Mouse (Mus musculus) testis, adult 2 months (tissue): Measurements from ENCODE around the gene Nptxr. TPM values are rescaled to one million over a fixed set of nuclear protein-coding genes. Genes with fewer than 3 reads are reported as not detected.

Experiments used
- H3K27ac ChIP-seq: fragments of 200-500 bp; 2 replicates; pipeline ENCODE4 v1.5.1; 2012; ENCODE audit warnings: low read depth, low read length; ENCODE audit not compliant: control insufficient read depth, insufficient read depth
- H3K27me3 ChIP-seq: fragments of 200-500 bp; 2 replicates; pipeline ENCODE4 v1.6.1; 2012; ENCODE audit warnings: mild to moderate bottlenecking, low read length, moderate library complexity; ENCODE audit not compliant: control insufficient read depth, insufficient read depth
- H3K36me3 ChIP-seq: fragments of 200-500 bp; 2 replicates; pipeline ENCODE4 v1.6.1; 2012; ENCODE audit warnings: mild to moderate bottlenecking, low read length; ENCODE audit not compliant: control insufficient read depth, insufficient read depth
- H3K4me1 ChIP-seq: fragments of 200-500 bp; 2 replicates; pipeline ENCODE4 v1.6.1; 2012; ENCODE audit warnings: low read length; ENCODE audit not compliant: control insufficient read depth, insufficient read depth
- H3K4me3 ChIP-seq: fragments of 200-500 bp; 2 replicates; pipeline ENCODE4 v1.5.1; 2012; ENCODE audit warnings: low read depth, mild to moderate bottlenecking, low read length, moderate library complexity, mixed read lengths; ENCODE audit not compliant: control insufficient read depth
- CTCF ChIP-seq: fragments of 200-500 bp; IDR thresholded peaks from 2 replicates; pipeline ENCODE4 v1.5.1; 2012; ENCODE audit warnings: low read depth, mild to moderate bottlenecking, inconsistent platforms, low read length, moderate library complexity; ENCODE audit not compliant: control insufficient read depth, insufficient read depth, insufficient replicate concordance
- POLR2A ChIP-seq: fragments of 200-500 bp; IDR thresholded peaks from 2 replicates; pipeline ENCODE4 v1.6.1; 2012; ENCODE audit warnings: low read depth, mild to moderate bottlenecking, inconsistent platforms, low read length, moderate library complexity; ENCODE audit not compliant: control insufficient read depth
- polyA plus RNA-seq: library from polyadenylated mRNA; depleted of rRNA; stranded (reverse); fragments of >200 nt; gene quantifications from 2 replicates; pipeline ENCODE4 v1.2.3, GENCODE M21; 2012

Nptxr gene
- polyA plus RNA-seq, 1 experiment = 36.6 TPM

DNA sequence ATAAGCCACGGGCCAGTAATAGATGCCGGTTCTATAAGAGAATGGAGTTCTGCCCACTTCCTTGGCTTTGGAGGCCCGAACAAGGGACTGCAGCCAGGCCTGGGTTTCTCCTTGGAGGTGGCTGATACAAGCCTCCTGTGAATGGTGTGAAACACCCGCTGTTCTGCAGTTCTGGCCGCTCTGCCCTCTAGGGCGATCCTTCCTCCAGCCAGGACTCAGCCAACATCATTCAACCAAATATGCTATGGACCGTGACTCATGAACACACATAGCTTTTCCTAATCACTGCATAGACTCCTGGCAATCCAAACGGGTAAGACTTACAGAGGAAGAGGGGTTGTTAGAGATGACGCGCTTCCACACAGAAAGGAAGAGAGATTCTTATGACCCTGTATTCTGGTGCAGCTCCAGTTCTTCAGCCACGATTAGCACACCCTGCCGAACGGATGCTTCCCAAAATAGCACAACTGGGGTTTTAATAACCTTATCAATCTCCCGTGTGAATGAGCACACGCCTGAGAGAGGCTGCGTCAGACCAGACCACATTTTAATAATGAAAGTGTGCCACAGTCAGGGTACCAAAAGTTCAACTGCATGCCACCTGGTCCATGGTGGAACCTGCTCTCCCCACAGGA lies 37.1 kb downstream of the Nptxr start:
- peaks cover 10% of the 10 kb centered on the region for H3K4me1 ChIP-seq
- TF ChIP-seq CTCF (no peak), POLR2A (no peak)
- H3K4me3 ChIP-seq = no peak overlapping the region
- H3K36me3 ChIP-seq = peaks cover 1% of the 10 kb centered on the region; the same call in 1 of the 2 replicates
- H3K27me3 ChIP-seq = no peaks in the 10 kb centered on the region
- no peak overlapping the region for H3K27ac ChIP-seq

- H3K4me3 ChIP-seq = no peak overlapping the region; the same call in 1 of the 2 replicates
- no peaks in the 10 kb centered on the region for H3K27me3 ChIP-seq
- H3K4me1 ChIP-seq = peaks cover 10% of the 10 kb centered on the region
- TF ChIP-seq CTCF (no peak), POLR2A (no peak)
- peaks cover 1% of the 10 kb centered on the region; the same call in 1 of the 2 replicates for H3K36me3 ChIP-seq
- no peak overlapping the region for H3K27ac ChIP-seq
Measured at GRCm38 (mm10) chr15:79766586-79767071, 37.9 kb downstream of the Nptxr start.

GRCm38 (mm10) chr15:79766168-79766567 lies 38.4 kb downstream of the Nptxr start:
- H3K27me3 ChIP-seq = no peaks in the 10 kb centered on the region
- TF ChIP-seq POLR2A (no peak), CTCF (no peak)
- H3K27ac ChIP-seq = no peak overlapping the region
- H3K36me3 ChIP-seq = peaks cover 1% of the 10 kb centered on the region; the same call in 1 of the 2 replicates
- peak overlapping the region; percentile 64 for H3K4me3 ChIP-seq
- H3K4me1 ChIP-seq = peaks cover 10% of the 10 kb centered on the region

GRCm38 (mm10) chr15:79765361-79765760 lies 39.2 kb downstream of the Nptxr start:
- peaks cover 1% of the 10 kb centered on the region; the same call in 1 of the 2 replicates for H3K36me3 ChIP-seq
- H3K27ac ChIP-seq = no peak overlapping the region
- TF ChIP-seq CTCF (no peak), POLR2A (no peak)
- no peaks in the 10 kb centered on the region for H3K27me3 ChIP-seq
- no peak overlapping the region for H3K4me3 ChIP-seq
- peaks cover 10% of the 10 kb centered on the region for H3K4me1 ChIP-seq

DNA sequence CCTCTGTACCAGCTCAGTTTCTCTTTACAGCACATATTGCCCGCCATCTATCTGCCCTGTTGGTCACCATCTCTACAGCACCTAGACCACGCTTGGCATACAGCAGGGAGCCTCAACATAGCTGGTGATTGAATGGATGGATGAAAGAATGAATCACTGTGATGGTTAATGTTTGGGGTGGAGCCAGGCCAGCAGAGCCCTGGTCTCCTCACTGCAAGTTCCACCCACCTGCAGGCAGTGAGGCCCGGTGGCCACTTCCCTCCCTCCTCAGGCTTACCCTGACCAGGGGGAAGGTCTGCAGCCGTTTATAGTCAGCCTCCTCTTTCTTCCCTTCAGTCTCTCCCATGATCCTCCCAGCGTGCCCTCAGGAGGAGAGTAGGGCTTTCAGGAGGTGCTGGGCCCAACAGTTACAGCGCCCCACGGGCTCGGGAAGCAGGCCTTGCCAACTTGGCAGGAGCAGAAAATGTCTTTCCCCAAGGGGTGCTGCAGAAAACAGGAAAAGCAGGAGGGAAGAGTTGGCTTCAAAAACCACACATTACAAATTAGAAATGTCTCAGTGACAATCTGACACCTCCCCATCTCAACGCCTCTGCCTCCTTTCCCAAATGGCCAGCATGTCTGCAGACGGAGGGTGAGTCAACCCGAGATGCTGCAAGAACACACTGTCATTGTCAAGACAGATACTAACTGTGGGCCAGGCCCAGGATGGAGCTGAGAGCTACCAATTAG lies 39.9 kb downstream of the Nptxr start:
- peaks cover 1% of the 10 kb centered on the region; the same call in 1 of the 2 replicates for H3K36me3 ChIP-seq
- H3K4me1 ChIP-seq = peaks cover 9% of the 10 kb centered on the region
- no peak overlapping the region for H3K27ac ChIP-seq
- TF ChIP-seq CTCF (no peak), POLR2A (no peak)
- no peak overlapping the region for H3K4me3 ChIP-seq
- H3K27me3 ChIP-seq = no peaks in the 10 kb centered on the region

DNA sequence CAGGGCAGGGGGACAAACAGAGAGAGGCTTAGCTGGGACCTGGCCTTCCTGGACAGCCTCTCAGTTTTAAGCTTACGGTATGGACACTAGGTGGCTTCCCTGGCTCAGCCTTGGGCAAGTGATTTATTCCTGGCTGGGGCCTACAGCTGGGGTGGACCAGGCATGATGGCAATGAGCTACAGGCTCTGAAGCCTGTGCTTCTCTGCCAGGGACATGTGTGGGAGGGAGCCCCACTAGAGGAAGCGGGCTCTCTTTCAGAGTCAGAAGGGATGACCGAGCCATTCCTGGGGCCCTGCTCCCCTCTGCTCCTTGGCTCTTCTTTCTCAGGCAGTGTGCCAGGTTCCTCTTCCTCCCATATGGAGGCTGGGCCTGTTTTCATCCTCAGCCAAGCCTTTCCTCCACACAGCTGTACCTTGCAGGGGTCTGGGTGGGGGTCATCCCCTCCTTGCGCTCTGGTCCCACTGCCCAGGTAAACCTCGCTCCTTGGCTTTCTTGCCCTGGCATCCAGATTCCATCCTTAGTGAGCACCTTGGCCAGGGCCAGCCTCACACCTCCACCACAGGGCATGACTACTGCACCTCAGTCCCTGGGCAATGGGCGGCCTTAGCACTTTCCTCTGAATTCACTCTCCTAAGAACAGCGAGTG lies 40.8 kb downstream of the Nptxr start:
- Histone ChIP-seq H3K27ac (no peak overlapping the region), H3K36me3 (peaks cover 1% of the 10 kb centered on the region; the same call in 1 of the 2 replicates), H3K4me3 (no peak overlapping the region), H3K4me1 (peaks cover 6% of the 10 kb centered on the region), H3K27me3 (no peaks in the 10 kb centered on the region)
- TF ChIP-seq POLR2A (no peak), CTCF (no peak)

GRCm38 (mm10) chr15:79763001-79763400 lies 41.6 kb downstream of the Nptxr start:
- no peak overlapping the region for H3K27ac ChIP-seq
- peaks cover 2% of the 10 kb centered on the region for H3K4me1 ChIP-seq
- peaks cover 1% of the 10 kb centered on the region; the same call in 1 of the 2 replicates for H3K36me3 ChIP-seq
- H3K4me3 ChIP-seq = no peak overlapping the region
- no peak for TF ChIP-seq POLR2A
- no peaks in the 10 kb centered on the region for H3K27me3 ChIP-seq
